Mouse (Mus musculus) telencephalon, adult 2 months (tissue): ENCODE data around the gene Lctl.
"Not testable (repeated sequence)": the region's sequence is repeated elsewhere in the genome, so short reads cannot be mapped to it uniquely, and the experiment has no call there.

ENCODE experiments used
- DNase-seq: peaks from one replicate; pipeline ENCODE4 v3.0.0-alpha.2; 2011; ENCODE audit warnings: low read depth, low spot score

Gene Lctl

GRCm38 (mm10) chr9:64119898-64120297 is 3.0 kb downstream of the Lctl start:
- no peak for DNase-seq

- no peak for DNase-seq
Measured at GRCm38 (mm10) chr9:64120584-64121277, 3.8 kb downstream of the Lctl start.

- DNase-seq = no peak
Measured at GRCm38 (mm10) chr9:64122601-64123000, 5.7 kb downstream of the Lctl start.

- DNase-seq = not testable (repeated sequence)
Measured at GRCm38 (mm10) chr9:64124846-64125245, 7.9 kb downstream of the Lctl start.

- no peak for DNase-seq
Measured at GRCm38 (mm10) chr9:64125307-64125706, 8.4 kb downstream of the Lctl start.

GRCm38 (mm10) chr9:64126121-64126520 is 9.2 kb downstream of the Lctl start:
- no peak for DNase-seq

- DNase-seq = no peak
Measured at GRCm38 (mm10) chr9:64131623-64132022, 14.7 kb downstream of the Lctl start.

GRCm38 (mm10) chr9:64138896-64139295 is 21.9 kb downstream of the Lctl start:
- not testable (repeated sequence) for DNase-seq

GRCm38 (mm10) chr9:64139879-64140278 is 22.9 kb downstream of the Lctl start:
- DNase-seq = no peak

- DNase-seq = no peak
Measured at GRCm38 (mm10) chr9:64156641-64157040, 39.7 kb downstream of the Lctl start.

GRCm38 (mm10) chr9:64160471-64160870 is 43.5 kb downstream of the Lctl start:
- no peak for DNase-seq

GRCm38 (mm10) chr9:64169967-64170366 is 53.0 kb downstream of the Lctl start:
- DNase-seq = not testable (repeated sequence)

GRCm38 (mm10) chr9:64172145-64172815 is 55.3 kb downstream of the Lctl start:
- DNase-seq = no peak

GRCm38 (mm10) chr9:64172816-64173665 is 56.1 kb downstream of the Lctl start, which contains the start of the genes Zwilch and Rpl4:
Gene Zwilch, minus strand, starts transcription at chr9:64173104.
Gene Rpl4, plus strand, starts transcription at chr9:64173375.
- peak; percentile 75 for DNase-seq

GRCm38 (mm10) chr9:64173666-64174220 is 56.8 kb downstream of the Lctl start:
- no peak for DNase-seq

- DNase-seq = no peak
Measured at GRCm38 (mm10) chr9:64174341-64174740, 57.4 kb downstream of the Lctl start.

GRCm38 (mm10) chr9:64174766-64175165 is 57.8 kb downstream of the Lctl start:
- no peak for DNase-seq

- no peak for DNase-seq
Measured at GRCm38 (mm10) chr9:64175378-64175777, 58.4 kb downstream of the Lctl start.

- DNase-seq = no peak
Measured at GRCm38 (mm10) chr9:64178610-64178973, 61.6 kb downstream of the Lctl start.

GRCm38 (mm10) chr9:64178974-64179646 is 62.2 kb downstream of the Lctl start, which contains the start of gene Snapc5:
Gene Snapc5, plus strand, starts transcription at chr9:64179274.
- peak; percentile 91 for DNase-seq

- not testable (repeated sequence) for DNase-seq
Measured at GRCm38 (mm10) chr9:64183295-64183694, 66.3 kb downstream of the Lctl start.
